Mouse (Mus musculus) neural tube, embryonic 12.5 days (tissue): ENCODE measurements around the gene Slc44a5. TPM values are rescaled to one million over a fixed set of nuclear protein-coding genes. Genes with fewer than 3 reads are reported as not detected.

Experiments
- ATAC-seq: fragments of 200-750 bp; cut with Nextera tagmentation; 2 replicates; pipeline ENCODE4 v1.8.0; 2017; ENCODE audit warnings: low read depth, mild to moderate bottlenecking, moderate TSS enrichment, moderate library complexity; ENCODE audit not compliant: low FRiP score
- H3K27ac ChIP-seq: fragments of 300-500 bp; sonication (generic); 2 replicates; pipeline ENCODE4 v1.5.1; 2016
- H3K27me3 ChIP-seq: fragments of 300-500 bp; sonication (generic); replicated peaks from 2 replicates; pipeline ENCODE4 v1.6.1; 2016; ENCODE audit warnings: mild to moderate bottlenecking
- H3K36me3 ChIP-seq: fragments of 300-500 bp; sonication (generic); 2 replicates; pipeline ENCODE4 v1.6.1; 2016; ENCODE audit warnings: mild to moderate bottlenecking
- H3K4me1 ChIP-seq: fragments of 300-500 bp; sonication (generic); 2 replicates; pipeline ENCODE4 v1.6.1; 2016
- H3K4me2 ChIP-seq: fragments of 300-500 bp; sonication (generic); replicated peaks from 2 replicates; pipeline ENCODE4 v1.6.1; 2016; ENCODE audit warnings: mild to moderate bottlenecking
- H3K4me3 ChIP-seq: fragments of 300-500 bp; sonication (generic); 2 replicates; pipeline ENCODE4 v1.5.1; 2016
- H3K9ac ChIP-seq: fragments of 300-500 bp; sonication (generic); 2 replicates; pipeline ENCODE4 v1.6.1; 2016; ENCODE audit warnings: mild to moderate bottlenecking
- H3K9me3 ChIP-seq: fragments of 300-500 bp; sonication (generic); 2 replicates; pipeline ENCODE4 v1.6.1; 2016; ENCODE audit warnings: mild to moderate bottlenecking
- WGBS: fragments of 180-500 bp; shearing (Covaris S2); methylation state at CpG from one replicate; pipeline ENCODE4 v1.1.7; 2016; 5-methylcytosine and 5-hydroxymethylcytosine counted together
- polyA plus RNA-seq: library from polyadenylated mRNA; unstranded; fragments of >200 nt; fragmentation: Nextera tagmentation; extraction: Ambion mirVana; gene quantifications from 2 replicates; pipeline ENCODE4 v1.2.1, GENCODE M21; 2016

Gene Slc44a5
- polyA plus RNA-seq, result 3.2 and 3.8 TPM in 2 replicates

GRCm38 (mm10) chr3:153973171-153973948 lies at the start of gene Slc44a5:
TSS of gene Slc44a5 (plus strand) at chr3:153973436.
- no peaks in the 10 kb centered on the region for H3K36me3 ChIP-seq
- H3K9ac ChIP-seq, result peak within 1 kb of the TSS; percentile 64
- peak within 1 kb of the TSS; percentile 87 for H3K4me2 ChIP-seq
- H3K27ac ChIP-seq, result no peak within 1 kb of the TSS
- H3K4me3 ChIP-seq, result peak within 1 kb of the TSS; percentile 55
- H3K9me3 ChIP-seq, result no peaks in the 10 kb centered on the region
- under 1% methylated on average over 66 of the region's 66 CpGs for WGBS
- H3K27me3 ChIP-seq, result peaks cover 28% of the 10 kb centered on the region
- H3K4me1 ChIP-seq, result peaks cover 14% of the 10 kb centered on the region
- peak; percentile 86 for ATAC-seq

GRCm38 (mm10) chr3:153926333-153926732 lies 46.9 kb upstream of the Slc44a5 start:
- no peak overlapping the region for H3K4me2 ChIP-seq
- no peaks in the 10 kb centered on the region for H3K4me1 ChIP-seq
- no peaks in the 10 kb centered on the region for H3K9me3 ChIP-seq
- H3K4me3 ChIP-seq, result no peak overlapping the region
- no peaks in the 10 kb centered on the region for H3K27me3 ChIP-seq
- 94% methylated on average over 7 of the region's 7 CpGs for WGBS
- ATAC-seq, result no peak
- H3K27ac ChIP-seq, result no peak overlapping the region
- H3K36me3 ChIP-seq, result peaks cover 35% of the 10 kb centered on the region
- H3K9ac ChIP-seq, result no peak overlapping the region

GRCm38 (mm10) chr3:153929526-153929925 lies 43.7 kb upstream of the Slc44a5 start:
- Histone ChIP-seq H3K27me3 (no peaks in the 10 kb centered on the region), H3K9me3 (no peaks in the 10 kb centered on the region), H3K4me3 (no peak overlapping the region), H3K27ac (no peak overlapping the region), H3K9ac (no peak overlapping the region), H3K4me2 (no peak overlapping the region), H3K36me3 (peaks cover 53% of the 10 kb centered on the region), H3K4me1 (no peaks in the 10 kb centered on the region)
- WGBS, result 94% methylated on average over 11 of the region's 11 CpGs
- ATAC-seq, result no peak

- no peak for ATAC-seq
- no peak overlapping the region for H3K9ac ChIP-seq
- H3K4me2 ChIP-seq, result no peak overlapping the region
- H3K4me3 ChIP-seq, result no peak overlapping the region
- no peaks in the 10 kb centered on the region for H3K9me3 ChIP-seq
- no peaks in the 10 kb centered on the region for H3K27me3 ChIP-seq
- no peaks in the 10 kb centered on the region for H3K4me1 ChIP-seq
- H3K27ac ChIP-seq, result no peak overlapping the region
- H3K36me3 ChIP-seq, result peaks cover 60% of the 10 kb centered on the region
- WGBS, result 91% methylated on average over 5 of the region's 5 CpGs
Measured at GRCm38 (mm10) chr3:153932461-153932860, 40.8 kb upstream of the Slc44a5 start.

- no peak for ATAC-seq
- Histone ChIP-seq H3K9me3 (no peaks in the 10 kb centered on the region), H3K36me3 (peaks cover 44% of the 10 kb centered on the region), H3K4me2 (no peak overlapping the region), H3K27ac (no peak overlapping the region), H3K4me1 (no peaks in the 10 kb centered on the region), H3K27me3 (no peaks in the 10 kb centered on the region), H3K9ac (no peak overlapping the region), H3K4me3 (no peak overlapping the region)
- 92% methylated on average over 9 of the region's 9 CpGs for WGBS
Measured at GRCm38 (mm10) chr3:153935878-153936277, 37.4 kb upstream of the Slc44a5 start.

- no peak overlapping the region for H3K4me2 ChIP-seq
- H3K4me1 ChIP-seq, result peaks cover 1% of the 10 kb centered on the region; the same call in 1 of the 2 replicates
- no peak overlapping the region for H3K9ac ChIP-seq
- peaks cover 35% of the 10 kb centered on the region for H3K36me3 ChIP-seq
- H3K27me3 ChIP-seq, result no peaks in the 10 kb centered on the region
- H3K9me3 ChIP-seq, result no peaks in the 10 kb centered on the region
- WGBS, result 93% methylated on average over 17 of the region's 17 CpGs
- H3K4me3 ChIP-seq, result no peak overlapping the region
- H3K27ac ChIP-seq, result no peak overlapping the region
- ATAC-seq, result no peak
Measured at GRCm38 (mm10) chr3:153937116-153937810, 36.0 kb upstream of the Slc44a5 start.

GRCm38 (mm10) chr3:153940021-153940420 lies 33.2 kb upstream of the Slc44a5 start:
- H3K4me2 ChIP-seq, result no peak overlapping the region
- WGBS, result 84% methylated on average over 8 of the region's 8 CpGs
- H3K4me3 ChIP-seq, result no peak overlapping the region
- peaks cover 13% of the 10 kb centered on the region for H3K36me3 ChIP-seq
- no peaks in the 10 kb centered on the region for H3K9me3 ChIP-seq
- no peak overlapping the region for H3K9ac ChIP-seq
- no peak for ATAC-seq
- H3K27ac ChIP-seq, result no peak overlapping the region
- H3K4me1 ChIP-seq, result peaks cover 17% of the 10 kb centered on the region
- H3K27me3 ChIP-seq, result no peaks in the 10 kb centered on the region

- Histone ChIP-seq H3K27me3 (no peaks in the 10 kb centered on the region), H3K9ac (no peak overlapping the region), H3K9me3 (no peaks in the 10 kb centered on the region), H3K36me3 (peaks cover 10% of the 10 kb centered on the region), H3K4me2 (no peak overlapping the region), H3K4me1 (peaks cover 17% of the 10 kb centered on the region), H3K4me3 (no peak overlapping the region), H3K27ac (no peak overlapping the region)
- WGBS, result 96% methylated on average over 9 of the region's 9 CpGs
- no peak for ATAC-seq
Measured at GRCm38 (mm10) chr3:153940486-153940885, 32.8 kb upstream of the Slc44a5 start.

- Histone ChIP-seq H3K4me2 (no peak overlapping the region), H3K36me3 (peaks cover 5% of the 10 kb centered on the region; the same call in 1 of the 2 replicates), H3K4me3 (no peak overlapping the region), H3K27me3 (no peaks in the 10 kb centered on the region), H3K9me3 (no peaks in the 10 kb centered on the region), H3K4me1 (peaks cover 17% of the 10 kb centered on the region), H3K27ac (no peak overlapping the region), H3K9ac (no peak overlapping the region)
- WGBS, result 92% methylated on average over 13 of the region's 13 CpGs
- no peak for ATAC-seq
Measured at GRCm38 (mm10) chr3:153941613-153942012, 31.6 kb upstream of the Slc44a5 start.

GRCm38 (mm10) chr3:153943003-153943640 lies 30.1 kb upstream of the Slc44a5 start:
- Histone ChIP-seq H3K9me3 (no peaks in the 10 kb centered on the region), H3K9ac (0 out of 2 replicates have a peak overlapping the region, but pooled peaks have one; percentile 72), H3K4me1 (peaks cover 17% of the 10 kb centered on the region), H3K36me3 (peaks cover 5% of the 10 kb centered on the region; the same call in 1 of the 2 replicates), H3K4me3 (peak overlapping the region; percentile 70), H3K27ac (no peak overlapping the region), H3K4me2 (peak overlapping the region; percentile 69), H3K27me3 (no peaks in the 10 kb centered on the region)
- ATAC-seq, result no peak
- 44% methylated on average over 12 of the region's 12 CpGs for WGBS

- H3K27me3 ChIP-seq, result no peaks in the 10 kb centered on the region
- peak overlapping the region; percentile 72 for H3K9ac ChIP-seq
- WGBS, result 1% methylated on average over 19 of the region's 19 CpGs
- peaks cover 17% of the 10 kb centered on the region for H3K4me1 ChIP-seq
- peak overlapping the region; percentile 69 for H3K4me2 ChIP-seq
- H3K4me3 ChIP-seq, result peak overlapping the region; percentile 70
- peak; percentile 66 for ATAC-seq
- peaks cover under 1% of the 10 kb centered on the region; the same call in 1 of the 2 replicates for H3K36me3 ChIP-seq
- no peaks in the 10 kb centered on the region for H3K9me3 ChIP-seq
- no peak overlapping the region for H3K27ac ChIP-seq
Measured at GRCm38 (mm10) chr3:153943901-153944334, 29.3 kb upstream of the Slc44a5 start.
